Mouse (Mus musculus): ENCODE results near the gene C2cd2.

Gene C2cd2

GRCm38 (mm10) chr16:97877502-97877901 lies 84.9 kb downstream of the C2cd2 start:
- no peak for DNase-seq

GRCm38 (mm10) chr16:97875101-97875500 lies 87.3 kb downstream of the C2cd2 start:
- DNase-seq = no peak

- DNase-seq = no peak
Observed at GRCm38 (mm10) chr16:97874376-97874775, 88.0 kb downstream of the C2cd2 start.

- peak; percentile 10 to 38 for DNase-seq
Observed at GRCm38 (mm10) chr16:97872657-97873056, 89.7 kb downstream of the C2cd2 start.

- DNase-seq = no peak
Observed at GRCm38 (mm10) chr16:97869193-97870102, 93.0 kb downstream of the C2cd2 start.

GRCm38 (mm10) chr16:97863932-97864467 lies 98.4 kb downstream of the C2cd2 start:
- no peak for DNase-seq

- no peak for DNase-seq
Observed at GRCm38 (mm10) chr16:97856050-97856449, 106.3 kb downstream of the C2cd2 start.

GRCm38 (mm10) chr16:97851741-97852319 lies 110.6 kb downstream of the C2cd2 start, which contains the start of gene Prdm15:
Prdm15 (minus strand) TSS chr16:97851850.
- DNase-seq = peak; percentile 92 to 95

GRCm38 (mm10) chr16:97851061-97851740 lies 111.2 kb downstream of the C2cd2 start:
- peak; percentile 91 to 96 for DNase-seq

- DNase-seq = no peak
Observed at GRCm38 (mm10) chr16:97850667-97851060, 111.7 kb downstream of the C2cd2 start.

- no peak for DNase-seq
Observed at GRCm38 (mm10) chr16:97848832-97849231, 113.6 kb downstream of the C2cd2 start.

- no peak for DNase-seq
Observed at GRCm38 (mm10) chr16:97844967-97845937, 117.1 kb downstream of the C2cd2 start.

- DNase-seq = no peak
Observed at GRCm38 (mm10) chr16:97832154-97832553, 130.2 kb downstream of the C2cd2 start.

- no peak for DNase-seq
Observed at GRCm38 (mm10) chr16:97828207-97828606, 134.2 kb downstream of the C2cd2 start.

GRCm38 (mm10) chr16:97823311-97824007 lies 138.9 kb downstream of the C2cd2 start:
- DNase-seq = no peak

- no peak for DNase-seq
Observed at GRCm38 (mm10) chr16:97819532-97819931, 142.9 kb downstream of the C2cd2 start.

GRCm38 (mm10) chr16:97817414-97817813 lies 145.0 kb downstream of the C2cd2 start:
- no peak for DNase-seq

GRCm38 (mm10) chr16:97815269-97815668 lies 147.1 kb downstream of the C2cd2 start:
- DNase-seq = no peak

GRCm38 (mm10) chr16:97814060-97814459 lies 148.3 kb downstream of the C2cd2 start:
- no peak for DNase-seq

GRCm38 (mm10) chr16:97808881-97809280 lies 153.5 kb downstream of the C2cd2 start:
- DNase-seq = no peak

GRCm38 (mm10) chr16:97805646-97806045 lies 156.8 kb downstream of the C2cd2 start:
- no peak for DNase-seq

Measured in kidney, postnatal 4 days (tissue).